Mouse (Mus musculus): Measurements from ENCODE around the gene Esrp2. TPM values are rescaled to one million over a fixed set of nuclear protein-coding genes. Genes with fewer than 3 reads are reported as not detected.

Gene Esrp2
- not detected in 2 replicates for total RNA-seq (2015)
- total RNA-seq (2017) = not detected in 2 replicates

GRCm38 (mm10) chr8:106136156-106137130 lies at the start of gene Esrp2:
TSS of gene Esrp2 (minus strand) at chr8:106136974.
- ATAC-seq (ENCODE audit: poor library complexity, severe bottlenecking) = 0 out of 2 replicates have a peak, but pooled peaks have one; percentile 20

GRCm38 (mm10) chr8:106186394-106186793 lies 49.6 kb upstream of the Esrp2 start:
- ATAC-seq (ENCODE audit: poor library complexity, severe bottlenecking) = no peak

GRCm38 (mm10) chr8:106185628-106186270 lies 49.0 kb upstream of the Esrp2 start:
- no peak for ATAC-seq (ENCODE audit: poor library complexity, severe bottlenecking)

GRCm38 (mm10) chr8:106178428-106178827 lies 41.7 kb upstream of the Esrp2 start:
- ATAC-seq (ENCODE audit: poor library complexity, severe bottlenecking) = no peak

- ATAC-seq (ENCODE audit: poor library complexity, severe bottlenecking) = no peak
Observed at GRCm38 (mm10) chr8:106177594-106177993, 40.8 kb upstream of the Esrp2 start.

- no peak for ATAC-seq (ENCODE audit: poor library complexity, severe bottlenecking)
Observed at GRCm38 (mm10) chr8:106176891-106177290, 40.1 kb upstream of the Esrp2 start.

GRCm38 (mm10) chr8:106173566-106173965 lies 36.8 kb upstream of the Esrp2 start:
- ATAC-seq (ENCODE audit: poor library complexity, severe bottlenecking) = no peak

GRCm38 (mm10) chr8:106169934-106170480 lies 33.2 kb upstream of the Esrp2 start:
- no peak for ATAC-seq (ENCODE audit: poor library complexity, severe bottlenecking)

- ATAC-seq (ENCODE audit: poor library complexity, severe bottlenecking) = peak; percentile 51
Observed at GRCm38 (mm10) chr8:106169017-106169933, 32.5 kb upstream of the Esrp2 start.

- peak; percentile 86 for ATAC-seq (ENCODE audit: poor library complexity, severe bottlenecking)
Observed at GRCm38 (mm10) chr8:106168356-106169016, 31.7 kb upstream of the Esrp2 start, which contains the start of gene Slc7a6. TSS of gene Slc7a6 (plus strand) at chr8:106168857.

- peak; percentile 46 for ATAC-seq (ENCODE audit: poor library complexity, severe bottlenecking)
Observed at GRCm38 (mm10) chr8:106165460-106165859, 28.7 kb upstream of the Esrp2 start.

- ATAC-seq (ENCODE audit: poor library complexity, severe bottlenecking) = no peak
Observed at GRCm38 (mm10) chr8:106163251-106163650, 26.5 kb upstream of the Esrp2 start.

GRCm38 (mm10) chr8:106159876-106160275 lies 23.1 kb upstream of the Esrp2 start:
- ATAC-seq (ENCODE audit: poor library complexity, severe bottlenecking) = no peak

- ATAC-seq (ENCODE audit: poor library complexity, severe bottlenecking) = no peak
Observed at GRCm38 (mm10) chr8:106158381-106158780, 21.6 kb upstream of the Esrp2 start.

GRCm38 (mm10) chr8:106157419-106157818 lies 20.6 kb upstream of the Esrp2 start:
- no peak for ATAC-seq (ENCODE audit: poor library complexity, severe bottlenecking)

GRCm38 (mm10) chr8:106152876-106153275 lies 16.1 kb upstream of the Esrp2 start:
- peak; percentile 49 for ATAC-seq (ENCODE audit: poor library complexity, severe bottlenecking)

GRCm38 (mm10) chr8:106151041-106151440 lies 14.3 kb upstream of the Esrp2 start:
- no peak for ATAC-seq (ENCODE audit: poor library complexity, severe bottlenecking)

- ATAC-seq (ENCODE audit: poor library complexity, severe bottlenecking) = no peak
Observed at GRCm38 (mm10) chr8:106150653-106151000, 13.9 kb upstream of the Esrp2 start.

GRCm38 (mm10) chr8:106149801-106150652 lies 13.3 kb upstream of the Esrp2 start, which contains the start of gene Pla2g15:
TSS of gene Pla2g15 (plus strand) at chr8:106150399.
- peak; percentile 92 for ATAC-seq (ENCODE audit: poor library complexity, severe bottlenecking)

Measured in megakaryocyte, adult 5-6 weeks (primary cell).